Mouse (Mus musculus): Measurements from ENCODE around the gene Slc6a3. TPM values are rescaled to one million over a fixed set of nuclear protein-coding genes. Genes with fewer than 3 reads are reported as not detected.

Gene Slc6a3
- total and polyA plus RNA-seq, 2 experiments, result not detected

- DNase-seq (ENCODE audit: extremely low read depth, low read depth, low spot score), result no peak
- no peaks in the 10 kb centered on the region for H3K4me1 ChIP-seq (ENCODE audit: control insufficient read depth, insufficient read depth, low read length)
- no peaks in the 10 kb centered on the region for H3K79me2 ChIP-seq (ENCODE audit: control insufficient read depth, insufficient read depth, low read length)
- no peak overlapping the region for H3K9ac ChIP-seq (ENCODE audit: low read depth, low read length)
- no peak overlapping the region for H3K4me3 ChIP-seq (ENCODE audit: insufficient read depth, low read depth, low read length)
- no peak for TF ChIP-seq POLR2A (IDR thresholded peaks at IDR 0.05; ENCODE audit: extremely low read depth, insufficient read depth, low read length)
- TF ChIP-seq CTCF (IDR thresholded peaks at IDR 0.05; ENCODE audit: low read depth, low read length), result no peak
- 42% methylated on average over 2 of the region's 2 CpGs for WGBS
- no peaks in the 10 kb centered on the region for H3K36me3 ChIP-seq (ENCODE audit: control insufficient read depth, insufficient read depth, low read length)
- no peak overlapping the region for H3K27ac ChIP-seq (replicated peaks; ENCODE audit: insufficient read depth, low read depth, low read length)
- peaks cover 8% of the 10 kb centered on the region; the same call in 1 of the 2 replicates for H3K27me3 ChIP-seq (ENCODE audit: control insufficient read depth, insufficient read depth, low read length)
These were observed 56.0 kb downstream of the Slc6a3 start for GRCm38 (mm10) chr13:73592546-73592945.

GRCm38 (mm10) chr13:73596276-73596675 is 59.7 kb downstream of the Slc6a3 start:
- Histone ChIP-seq H3K9ac (ENCODE audit: low read depth, low read length) (no peak overlapping the region), H3K4me1 (ENCODE audit: control insufficient read depth, insufficient read depth, low read length) (no peaks in the 10 kb centered on the region), H3K27ac (replicated peaks; ENCODE audit: insufficient read depth, low read depth, low read length) (no peak overlapping the region), H3K4me3 (ENCODE audit: insufficient read depth, low read depth, low read length) (no peak overlapping the region), H3K79me2 (ENCODE audit: control insufficient read depth, insufficient read depth, low read length) (no peaks in the 10 kb centered on the region), H3K27me3 (ENCODE audit: control insufficient read depth, insufficient read depth, low read length) (peaks cover 8% of the 10 kb centered on the region; the same call in 1 of the 2 replicates), H3K36me3 (ENCODE audit: control insufficient read depth, insufficient read depth, low read length) (no peaks in the 10 kb centered on the region)
- no peak for DNase-seq (ENCODE audit: extremely low read depth, low read depth, low spot score)
- TF ChIP-seq POLR2A (IDR thresholded peaks at IDR 0.05; ENCODE audit: extremely low read depth, insufficient read depth, low read length), result no peak
- TF ChIP-seq CTCF (IDR thresholded peaks at IDR 0.05; ENCODE audit: low read depth, low read length), result no peak
- 58% methylated on average over 4 of the region's 4 CpGs for WGBS

- Histone ChIP-seq H3K9ac (ENCODE audit: low read depth, low read length) (no peak overlapping the region), H3K4me3 (ENCODE audit: insufficient read depth, low read depth, low read length) (no peak overlapping the region), H3K27me3 (ENCODE audit: control insufficient read depth, insufficient read depth, low read length) (peaks cover 2% of the 10 kb centered on the region; the same call in 1 of the 2 replicates), H3K36me3 (ENCODE audit: control insufficient read depth, insufficient read depth, low read length) (no peaks in the 10 kb centered on the region), H3K79me2 (ENCODE audit: control insufficient read depth, insufficient read depth, low read length) (peaks cover 7% of the 10 kb centered on the region; the same call in 1 of the 2 replicates), H3K4me1 (ENCODE audit: control insufficient read depth, insufficient read depth, low read length) (peaks cover 8% of the 10 kb centered on the region), H3K27ac (replicated peaks; ENCODE audit: insufficient read depth, low read depth, low read length) (no peak overlapping the region)
- TF ChIP-seq POLR2A (IDR thresholded peaks at IDR 0.05; ENCODE audit: extremely low read depth, insufficient read depth, low read length), result no peak
- no peak for TF ChIP-seq CTCF (IDR thresholded peaks at IDR 0.05; ENCODE audit: low read depth, low read length)
- 66% methylated on average over 4 of the region's 4 CpGs for WGBS
- DNase-seq (ENCODE audit: extremely low read depth, low read depth, low spot score), result no peak
These were observed 63.7 kb downstream of the Slc6a3 start for GRCm38 (mm10) chr13:73600217-73600616.

DNA sequence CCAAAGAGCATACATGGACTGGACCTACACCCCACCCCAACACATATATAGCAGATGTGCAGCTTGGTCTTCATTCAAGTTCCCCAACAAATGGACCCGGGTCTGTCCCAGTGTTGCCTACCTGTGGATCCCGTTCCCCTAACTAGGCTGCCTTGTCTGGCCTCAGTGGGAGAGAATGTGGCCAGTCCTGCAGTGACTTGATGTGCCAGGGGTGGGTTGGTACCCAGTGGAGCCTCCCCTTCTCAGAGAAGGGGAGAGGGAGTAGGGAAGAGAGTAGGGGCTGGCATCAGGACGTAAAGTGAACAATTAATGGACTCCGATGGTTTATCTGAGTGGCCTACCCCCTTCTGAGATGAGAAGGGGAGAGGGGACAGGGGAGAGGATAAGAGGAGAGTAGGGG is 66.5 kb downstream of the Slc6a3 start:
- 57% methylated on average over 4 of the region's 4 CpGs for WGBS
- Histone ChIP-seq H3K27me3 (ENCODE audit: control insufficient read depth, insufficient read depth, low read length) (no peaks in the 10 kb centered on the region), H3K27ac (replicated peaks; ENCODE audit: insufficient read depth, low read depth, low read length) (no peak overlapping the region), H3K36me3 (ENCODE audit: control insufficient read depth, insufficient read depth, low read length) (peaks cover 18% of the 10 kb centered on the region; the same call in 1 of the 2 replicates), H3K79me2 (ENCODE audit: control insufficient read depth, insufficient read depth, low read length) (peaks cover 7% of the 10 kb centered on the region; the same call in 1 of the 2 replicates), H3K4me3 (ENCODE audit: insufficient read depth, low read depth, low read length) (peak overlapping the region; percentile 93), H3K9ac (ENCODE audit: low read depth, low read length) (0 out of 2 replicates have a peak overlapping the region, but pooled peaks have one; percentile 6), H3K4me1 (ENCODE audit: control insufficient read depth, insufficient read depth, low read length) (peaks cover 8% of the 10 kb centered on the region)
- TF ChIP-seq POLR2A (IDR thresholded peaks at IDR 0.05; ENCODE audit: extremely low read depth, insufficient read depth, low read length) (no peak), CTCF (IDR thresholded peaks at IDR 0.05; ENCODE audit: low read depth, low read length) (no peak)
- DNase-seq (ENCODE audit: extremely low read depth, low read depth, low spot score), result no peak

DNA sequence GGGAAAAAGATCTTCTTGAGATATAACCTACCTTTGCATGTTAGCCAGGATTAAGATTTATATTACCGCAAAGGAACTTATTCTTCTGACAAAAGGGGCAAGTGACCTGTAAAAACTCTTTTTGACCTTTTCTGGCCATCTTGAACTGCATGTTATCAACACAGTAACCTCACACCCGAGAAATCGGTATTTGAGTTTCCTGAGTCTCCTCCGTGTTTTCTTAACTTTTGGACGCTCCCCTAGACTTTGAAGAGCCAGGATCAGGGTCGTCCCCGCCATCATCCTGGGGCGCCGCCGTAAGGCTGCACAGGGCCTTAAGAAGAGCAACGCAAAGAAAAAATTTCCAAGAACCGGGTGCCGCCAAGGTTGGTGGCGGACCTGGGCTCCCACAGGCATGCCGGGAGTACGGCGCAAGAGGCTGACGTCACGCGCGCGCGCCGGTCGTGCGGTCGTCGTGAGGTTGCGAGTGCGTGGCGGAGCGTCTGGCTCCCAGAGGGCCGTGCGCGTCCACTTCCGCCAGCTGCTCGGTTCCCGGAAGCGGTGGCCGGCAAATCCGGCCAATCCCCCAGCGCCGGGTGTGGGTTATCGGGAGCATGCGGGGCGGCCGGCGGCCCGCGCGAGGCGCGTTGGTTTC is 67.1 kb downstream of the Slc6a3 start, which contains the start of gene Clptm1l:
TSS of gene Clptm1l (plus strand) at position 485 of the 634 bp plus-strand sequence.
- H3K4me3 ChIP-seq (ENCODE audit: insufficient read depth, low read depth, low read length), result peak within 1 kb of the TSS; percentile 93
- peaks cover 23% of the 10 kb centered on the region; the same call in 1 of the 2 replicates for H3K36me3 ChIP-seq (ENCODE audit: control insufficient read depth, insufficient read depth, low read length)
- under 1% methylated on average over 36 of the region's 53 CpGs for WGBS
- peak; percentile 81 for DNase-seq (ENCODE audit: extremely low read depth, low read depth, low spot score)
- H3K79me2 ChIP-seq (ENCODE audit: control insufficient read depth, insufficient read depth, low read length), result peaks cover 7% of the 10 kb centered on the region; the same call in 1 of the 2 replicates
- TF ChIP-seq CTCF (IDR thresholded peaks at IDR 0.05; ENCODE audit: low read depth, low read length) (no peak), POLR2A (IDR thresholded peaks at IDR 0.05; ENCODE audit: extremely low read depth, insufficient read depth, low read length) (peak; percentile 58; the same call in 1 of the 2 replicates)
- no peaks in the 10 kb centered on the region for H3K27me3 ChIP-seq (ENCODE audit: control insufficient read depth, insufficient read depth, low read length)
- peak within 1 kb of the TSS; percentile 92 for H3K9ac ChIP-seq (ENCODE audit: low read depth, low read length)
- peak within 1 kb of the TSS; percentile 80 for H3K27ac ChIP-seq (replicated peaks; ENCODE audit: insufficient read depth, low read depth, low read length)
- H3K4me1 ChIP-seq (ENCODE audit: control insufficient read depth, insufficient read depth, low read length), result peaks cover 8% of the 10 kb centered on the region

All from liver, adult 2 months (tissue).